Mouse (Mus musculus): ENCODE measurements around the gene Ppp1cc. TPM values are rescaled to one million over a fixed set of nuclear protein-coding genes. Genes with fewer than 3 reads are reported as not detected.

Ppp1cc gene
- total RNA-seq, 2 experiments from 2014 or later = 223 to 225 TPM

GRCm38 (mm10) chr5:122217636-122218035 is 59.6 kb downstream of the Ppp1cc start:
- DNase-seq = no peak

GRCm38 (mm10) chr5:122218109-122218905 is 60.2 kb downstream of the Ppp1cc start:
- no peak for DNase-seq

- no peak for DNase-seq
Observed at GRCm38 (mm10) chr5:122218928-122219327, 60.9 kb downstream of the Ppp1cc start.

GRCm38 (mm10) chr5:122219655-122220629 is 61.9 kb downstream of the Ppp1cc start:
- no peak for DNase-seq

GRCm38 (mm10) chr5:122221085-122221484 is 63.0 kb downstream of the Ppp1cc start:
- no peak for DNase-seq

GRCm38 (mm10) chr5:122224291-122224690 is 66.2 kb downstream of the Ppp1cc start:
- DNase-seq = no peak

Other genes starting within 250 kb of the Ppp1cc start
- gene Cux2, start 108.2 kb upstream of the Ppp1cc start, total RNA-seq (2021) = 10 to 100 TPM; 32.7 to 33.8 TPM
- gene Myl2, start 57.3 kb upstream of the Ppp1cc start, total RNA-seq (2021) = 1 to 10 TPM; 1.0 to 1.1 TPM
- 1 to 10 TPM in 1 of 2 experiments, under 1 TPM in 1; 0.68 to 1.1 TPM for gene Ccdc63, start 17.5 kb upstream of the Ppp1cc start, total RNA-seq (2021)
- 1 to 10 TPM; 2.4 to 3.3 TPM for gene Hvcn1, start 48.5 kb downstream of the Ppp1cc start, total RNA-seq (2021)
- gene Tctn1, start 106.2 kb downstream of the Ppp1cc start, total RNA-seq (2021) = 10 to 100 TPM; 11.5 to 14.5 TPM
- 10 to 100 TPM; 41.1 to 43.6 TPM for gene Pptc7, start 126.1 kb downstream of the Ppp1cc start, total RNA-seq (2021)
- gene Rad9b, start 196.0 kb downstream of the Ppp1cc start, total RNA-seq (2021) = 1 to 10 TPM; 4.5 to 4.9 TPM
- gene Vps29, start 196.1 kb downstream of the Ppp1cc start, total RNA-seq (2021) = 100 to 1,000 TPM; 173 to 175 TPM
- 10 to 100 TPM; 29.7 to 31.4 TPM for gene Gpn3, start 213.6 kb downstream of the Ppp1cc start, total RNA-seq (2021)
- gene Fam216a, start 214.1 kb downstream of the Ppp1cc start, total RNA-seq (2021) = 10 to 100 TPM; 76.0 to 81.9 TPM
- 100 to 1,000 TPM; 260 to 262 TPM for gene Arpc3, start 233.6 kb downstream of the Ppp1cc start, total RNA-seq (2021)